ENCODE assay signal across 32 mouse cellular contexts in genomic region chr8:109698477-109698876, GRCm38 (mm10).
"Had no signal": no experiment of that assay in that cellular context is flagged by ENCODE, and none has a peak within 500 bp of the region (broad histone marks: within the 10 kb centered on the region; RNA-seq: fewer than 3 reads in every experiment).

No protein-coding gene starts in this region.

- H3K27ac ChIP-seq: limb, embryonic 10.5 days; limb, embryonic 12.5 days; limb, embryonic 13.5 days; limb, embryonic 15.5 days; liver, embryonic 12.5 days; liver, embryonic 13.5 days; liver, embryonic 14.5 days; liver, embryonic 15.5 days; lung, embryonic 15.5 days; macrophage; midbrain, embryonic 10.5 days; midbrain, embryonic 12.5 days; midbrain, embryonic 13.5 days; midbrain, embryonic 15.5 days; neural tube, embryonic 12.5 days had no signal

- ATAC-seq: liver, embryonic 12.5 days; liver, postnatal 0 days; lung, postnatal 0 days; midbrain, embryonic 13.5 days; midbrain, embryonic 15.5 days; midbrain, embryonic 16.5 days had no signal

- H3K4me2 ChIP-seq: limb, embryonic 12.5 days; limb, embryonic 13.5 days; limb, embryonic 15.5 days; liver, embryonic 11.5 days; liver, embryonic 12.5 days; liver, embryonic 13.5 days; liver, embryonic 15.5 days; lung, embryonic 14.5 days; lung, embryonic 15.5 days; midbrain, embryonic 11.5 days; midbrain, embryonic 12.5 days; midbrain, embryonic 13.5 days; midbrain, embryonic 15.5 days; neural tube, embryonic 12.5 days had no signal

- H3K9me3 ChIP-seq: limb, embryonic 10.5 days; limb, embryonic 12.5 days; limb, embryonic 15.5 days; liver, embryonic 12.5 days; liver, embryonic 13.5 days; liver, embryonic 15.5 days; lung, embryonic 15.5 days; midbrain, embryonic 10.5 days; midbrain, embryonic 12.5 days; midbrain, embryonic 13.5 days; midbrain, embryonic 15.5 days; neural tube, embryonic 12.5 days had no signal

- H3K9ac ChIP-seq: limb, embryonic 12.5 days; limb, embryonic 13.5 days; limb, embryonic 15.5 days; liver, embryonic 12.5 days; liver, embryonic 13.5 days; liver, embryonic 14.5 days; liver, embryonic 15.5 days; liver, postnatal 0 days; lung, embryonic 14.5 days; lung, embryonic 15.5 days; midbrain, embryonic 12.5 days; midbrain, embryonic 13.5 days; midbrain, embryonic 15.5 days; neural tube, embryonic 12.5 days had no signal

- H3K36me3 ChIP-seq: limb, embryonic 10.5 days; limb, embryonic 12.5 days; limb, embryonic 13.5 days; limb, embryonic 15.5 days; liver, embryonic 12.5 days; liver, embryonic 13.5 days; liver, embryonic 15.5 days; lung, embryonic 15.5 days; midbrain, embryonic 10.5 days; midbrain, embryonic 12.5 days; midbrain, embryonic 13.5 days; midbrain, embryonic 15.5 days; neural tube, embryonic 12.5 days had no signal

- H3K4me3 ChIP-seq: limb, embryonic 10.5 days; limb, embryonic 12.5 days; limb, embryonic 13.5 days; limb, embryonic 15.5 days; liver, embryonic 12.5 days; liver, embryonic 13.5 days; liver, embryonic 15.5 days; lung, embryonic 15.5 days; megakaryocyte, embryonic 14.5 days; midbrain, embryonic 10.5 days; midbrain, embryonic 12.5 days; midbrain, embryonic 13.5 days; midbrain, embryonic 15.5 days; myocyte; neural tube, embryonic 12.5 days had no signal

- H3K27me3 ChIP-seq: limb, embryonic 12.5 days; limb, embryonic 15.5 days; midbrain, embryonic 15.5 days; neural tube, embryonic 12.5 days had no signal

- DNase-seq: left cerebral cortex, postnatal 4 days; liver; liver, embryonic 13.5 days; liver, postnatal 0 days; lung, adult 18-20 months; lung, adult 2 months; lung, postnatal 10 days; lung, postnatal 14 days; lung, postnatal 36 days; lung, postnatal 4 days; midbrain, embryonic 14.5 days had no signal
